Mouse (Mus musculus) midbrain, embryonic 13.5 days (tissue): Measurements from ENCODE around the gene Sdccag8. TPM values are rescaled to one million over a fixed set of nuclear protein-coding genes. Genes with fewer than 3 reads are reported as not detected.
A peak's percentile ranks its signal among the peaks of the same experiment; 100 is the strongest.
"Not testable (repeated sequence)": the region's sequence is repeated elsewhere in the genome, so short reads cannot be mapped to it uniquely, and the experiment has no call there.

Experiments
- ATAC-seq: fragments of 200-750 bp; cut with Nextera tagmentation; 2 replicates; pipeline ENCODE4 v1.8.0; 2017; ENCODE audit warnings: mild to moderate bottlenecking, moderate TSS enrichment, moderate library complexity
- H3K27ac ChIP-seq: fragments of 300-500 bp; sonication (generic); 2 replicates; pipeline ENCODE4 v1.5.1; 2015; ENCODE audit warnings: inconsistent platforms, mild to moderate bottlenecking, moderate library complexity
- H3K27me3 ChIP-seq: fragments of 300-500 bp; sonication (generic); 2 replicates; pipeline ENCODE4 v1.6.1; 2015; ENCODE audit warnings: mild to moderate bottlenecking, inconsistent platforms
- H3K36me3 ChIP-seq: fragments of 300-500 bp; sonication (generic); 2 replicates; pipeline ENCODE4 v1.6.1; 2015; ENCODE audit warnings: mild to moderate bottlenecking, inconsistent platforms
- H3K4me1 ChIP-seq: fragments of 300-500 bp; sonication (generic); replicated peaks from 2 replicates; pipeline ENCODE4 v1.6.1; 2015; ENCODE audit warnings: inconsistent platforms
- H3K4me2 ChIP-seq: fragments of 300-500 bp; sonication (generic); replicated peaks from 2 replicates; pipeline ENCODE4 v1.6.1; 2015; ENCODE audit warnings: moderate library complexity, mild to moderate bottlenecking, inconsistent platforms
- H3K4me3 ChIP-seq: fragments of 300-500 bp; sonication (generic); replicated peaks from 2 replicates; pipeline ENCODE4 v1.5.1; 2015; ENCODE audit warnings: mild to moderate bottlenecking, inconsistent platforms
- H3K9ac ChIP-seq: fragments of 300-500 bp; sonication (generic); replicated peaks from 2 replicates; pipeline ENCODE4 v1.6.1; 2015; ENCODE audit warnings: mild to moderate bottlenecking, inconsistent platforms
- H3K9me3 ChIP-seq: fragments of 300-500 bp; sonication (generic); 2 replicates; pipeline ENCODE4 v1.6.1; 2016; ENCODE audit warnings: mild to moderate bottlenecking, inconsistent platforms
- WGBS: fragments of 180-500 bp; shearing (Covaris S2); methylation state at CpG from one replicate; pipeline ENCODE4 v1.1.7; 2015; 5-methylcytosine and 5-hydroxymethylcytosine counted together
- polyA plus RNA-seq: library from polyadenylated mRNA; unstranded; fragments of >200 nt; fragmentation: Nextera tagmentation; extraction: Ambion mirVana; gene quantifications from 2 replicates; pipeline ENCODE4 v1.2.1, GENCODE M21; 2015

The Sdccag8 gene
- polyA plus RNA-seq, 1 experiment from 2014 or later, result 24.2 TPM

DNA sequence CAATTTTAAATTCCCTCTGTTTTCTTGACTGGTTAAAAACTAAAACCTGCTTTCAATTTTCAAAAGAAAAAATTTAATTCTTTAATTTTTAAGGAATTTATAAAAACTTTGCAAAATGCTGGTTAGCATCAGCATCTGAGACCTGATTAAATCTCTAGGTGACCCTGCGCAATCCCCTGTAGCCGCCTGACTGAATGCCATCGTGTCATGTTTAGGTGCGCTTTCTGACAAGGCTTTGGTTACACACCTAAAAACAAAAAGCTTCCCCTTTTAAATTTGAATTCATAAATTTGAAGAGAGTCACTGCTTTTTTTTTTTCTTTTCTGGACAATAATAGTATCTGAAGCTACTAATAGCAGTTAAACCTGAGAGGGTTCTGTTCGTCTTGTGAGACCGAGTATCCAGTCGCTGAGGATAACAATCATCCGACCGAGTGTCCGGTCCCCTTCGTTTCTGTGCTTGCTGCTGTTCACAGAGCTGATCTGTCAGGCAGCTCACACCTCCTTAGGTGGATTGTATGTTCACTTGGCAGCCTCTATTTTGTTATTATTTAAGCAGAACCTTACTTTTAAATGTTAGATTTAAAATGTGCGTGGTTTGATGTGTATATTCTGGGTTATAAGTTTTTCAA, 118.0 kb downstream of the Sdccag8 start:
- ATAC-seq, result no peak
- Histone ChIP-seq H3K9ac (no peak overlapping the region), H3K4me2 (no peak overlapping the region), H3K9me3 (no peaks in the 10 kb centered on the region), H3K4me3 (no peak overlapping the region), H3K27ac (no peak overlapping the region), H3K27me3 (no peaks in the 10 kb centered on the region), H3K4me1 (peaks cover 28% of the 10 kb centered on the region), H3K36me3 (no peaks in the 10 kb centered on the region)
- 80% methylated on average over 12 of the region's 12 CpGs for WGBS

DNA sequence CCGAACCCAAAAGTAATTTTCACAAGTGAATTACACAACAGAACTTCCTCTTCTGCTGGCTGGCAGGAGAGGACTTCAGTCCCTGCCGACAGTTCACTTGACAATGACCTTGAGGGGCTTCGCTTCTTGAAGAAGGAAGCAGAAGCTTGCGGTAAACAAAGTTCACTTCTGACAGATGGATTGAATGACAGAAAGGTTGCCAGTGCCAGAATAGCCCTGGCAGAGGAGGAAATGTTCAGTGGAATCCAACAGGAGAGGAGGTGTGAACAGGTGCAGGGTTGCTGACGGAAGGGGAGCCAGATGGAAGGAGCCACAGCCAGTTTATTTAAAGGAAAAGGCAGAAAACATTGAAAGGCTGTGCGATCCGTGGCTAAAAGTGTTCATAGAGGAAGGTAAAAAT, 118.9 kb downstream of the Sdccag8 start:
- no peaks in the 10 kb centered on the region for H3K27me3 ChIP-seq
- H3K36me3 ChIP-seq, result no peaks in the 10 kb centered on the region
- no peak for ATAC-seq
- H3K4me1 ChIP-seq, result peaks cover 28% of the 10 kb centered on the region
- 66% methylated on average over 7 of the region's 7 CpGs for WGBS
- H3K4me3 ChIP-seq, result no peak overlapping the region
- H3K9ac ChIP-seq, result no peak overlapping the region
- H3K9me3 ChIP-seq, result no peaks in the 10 kb centered on the region
- H3K4me2 ChIP-seq, result no peak overlapping the region
- H3K27ac ChIP-seq, result no peak overlapping the region

DNA sequence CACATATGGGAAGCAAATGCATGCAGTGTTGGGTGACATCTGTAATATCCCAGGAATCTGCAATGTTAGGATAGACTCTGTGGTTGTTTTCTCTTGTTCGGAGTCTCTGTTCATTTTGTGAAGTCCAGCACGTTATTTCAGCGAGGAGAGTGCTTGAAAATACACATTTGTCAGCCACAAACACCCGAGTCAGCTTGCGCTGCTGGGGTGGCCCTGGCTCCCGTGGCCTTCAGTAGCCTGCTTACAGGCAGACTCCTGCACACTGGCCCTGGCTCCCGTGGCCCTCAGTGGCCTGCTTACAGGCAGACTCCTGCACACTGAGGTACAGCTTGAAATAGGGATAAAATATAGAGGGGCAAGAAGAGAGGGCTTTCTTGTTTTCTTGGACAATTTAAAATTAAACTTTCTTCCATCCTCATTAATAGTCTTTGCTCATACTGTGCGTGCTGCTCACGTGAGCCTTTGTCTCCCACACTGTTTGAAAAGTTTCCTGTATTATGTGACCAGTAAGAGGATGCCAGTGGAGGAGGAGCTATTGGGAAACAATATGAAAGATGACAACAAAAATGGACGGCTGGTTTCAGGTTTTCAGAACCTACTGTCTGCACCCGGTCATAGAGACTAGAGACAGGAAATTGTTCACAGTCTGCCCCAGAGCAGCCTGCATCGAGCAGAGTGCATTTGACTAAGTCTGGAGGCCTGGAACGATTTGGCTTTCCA, 119.7 kb downstream of the Sdccag8 start:
- ATAC-seq, result 0 out of 2 replicates have a peak, but pooled peaks have one; percentile 45
- Histone ChIP-seq H3K27me3 (no peaks in the 10 kb centered on the region), H3K4me2 (no peak overlapping the region), H3K9ac (no peak overlapping the region), H3K4me3 (no peak overlapping the region), H3K36me3 (no peaks in the 10 kb centered on the region), H3K27ac (no peak overlapping the region), H3K9me3 (no peaks in the 10 kb centered on the region), H3K4me1 (peaks cover 19% of the 10 kb centered on the region)
- 72% methylated on average over 13 of the region's 13 CpGs for WGBS

DNA sequence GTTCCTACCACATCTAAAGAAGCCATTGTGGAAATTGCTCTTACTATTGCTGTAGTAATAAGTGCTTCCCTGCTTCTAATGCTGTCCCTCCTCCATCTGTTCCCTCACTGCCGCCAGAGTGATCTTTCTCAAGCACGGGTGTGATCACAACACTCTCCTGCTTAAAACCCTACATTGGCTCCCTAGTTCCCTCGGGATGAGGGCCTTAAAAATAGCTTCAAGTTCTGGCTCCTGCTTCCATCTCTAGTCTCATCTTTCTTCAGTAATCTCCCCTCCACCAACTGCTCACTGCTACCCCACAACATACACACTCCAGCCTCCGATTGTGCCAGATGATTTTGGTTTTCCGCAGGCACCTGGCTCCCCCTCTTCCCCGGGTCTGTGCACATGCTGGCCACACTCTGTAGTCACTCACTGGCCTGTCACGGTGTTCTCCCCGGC, 125.5 kb downstream of the Sdccag8 start:
- Histone ChIP-seq H3K4me2 (no peak overlapping the region), H3K9ac (no peak overlapping the region), H3K36me3 (no peaks in the 10 kb centered on the region), H3K9me3 (no peaks in the 10 kb centered on the region), H3K4me3 (no peak overlapping the region), H3K27ac (no peak overlapping the region), H3K4me1 (peaks cover 10% of the 10 kb centered on the region; the same call in 1 of the 2 replicates), H3K27me3 (no peaks in the 10 kb centered on the region)
- WGBS, result 76% methylated on average over 8 of the region's 8 CpGs
- no peak for ATAC-seq

DNA sequence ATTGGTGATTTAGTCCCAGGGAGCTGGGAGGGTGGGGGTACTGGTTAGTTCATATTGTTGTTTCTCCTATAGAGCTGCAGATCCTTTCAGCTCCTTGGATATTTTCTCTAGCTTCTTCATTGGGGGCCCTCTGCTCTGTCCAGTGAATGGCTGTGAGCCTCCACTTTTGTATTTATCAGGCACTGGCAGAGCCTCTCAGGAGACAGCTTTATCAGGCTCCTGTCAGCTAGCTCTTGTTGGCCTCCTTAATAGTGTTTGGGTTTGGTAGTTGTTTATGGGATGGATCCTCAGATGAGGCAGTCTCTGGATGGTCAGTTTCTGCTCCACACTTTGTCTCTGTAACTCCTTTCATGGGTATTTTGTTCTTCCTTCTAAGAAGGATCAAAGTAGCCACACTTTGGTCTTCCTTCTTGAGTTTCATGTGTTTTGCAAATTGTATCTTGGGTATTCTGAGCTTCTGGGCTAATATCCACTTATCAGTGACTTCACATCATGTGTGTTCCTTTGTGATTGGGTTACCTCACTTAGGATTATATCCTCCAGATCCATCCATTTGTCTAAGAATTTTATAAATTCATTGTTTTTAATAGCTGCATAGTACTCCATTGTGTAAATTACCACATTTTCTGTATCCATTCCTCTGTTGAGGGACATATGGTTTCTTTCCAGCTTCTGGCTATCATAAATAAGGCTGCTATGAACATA, 127.0 kb downstream of the Sdccag8 start:
- H3K9ac ChIP-seq, ATAC-seq, H3K4me2 ChIP-seq, H3K9me3 ChIP-seq, H3K27ac ChIP-seq, H3K36me3 ChIP-seq, H3K4me3 ChIP-seq, H3K27me3 ChIP-seq: not testable (repeated sequence)
- peaks cover 13% of the 10 kb centered on the region; the same call in 1 of the 2 replicates for H3K4me1 ChIP-seq

DNA sequence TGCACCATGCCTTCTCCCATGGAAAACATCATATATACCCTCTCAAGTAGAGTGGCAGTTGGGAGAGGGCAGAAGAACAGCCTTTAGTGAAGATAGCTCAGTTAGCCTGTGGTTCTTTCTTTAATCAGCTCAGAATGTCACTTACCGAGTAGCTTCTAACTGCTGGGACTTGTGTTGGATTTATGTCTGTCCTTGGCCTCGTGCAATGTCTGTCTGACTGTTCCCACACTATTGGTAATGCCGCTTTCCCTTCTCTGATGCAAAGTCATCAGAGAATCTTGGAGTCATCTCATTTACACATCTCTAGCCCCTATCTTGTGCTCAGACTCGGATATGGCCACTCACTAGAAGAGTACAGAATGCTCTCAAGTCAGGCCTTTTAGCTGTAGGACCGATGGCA, 128.7 kb downstream of the Sdccag8 start:
- H3K27ac ChIP-seq, result no peak overlapping the region

DNA sequence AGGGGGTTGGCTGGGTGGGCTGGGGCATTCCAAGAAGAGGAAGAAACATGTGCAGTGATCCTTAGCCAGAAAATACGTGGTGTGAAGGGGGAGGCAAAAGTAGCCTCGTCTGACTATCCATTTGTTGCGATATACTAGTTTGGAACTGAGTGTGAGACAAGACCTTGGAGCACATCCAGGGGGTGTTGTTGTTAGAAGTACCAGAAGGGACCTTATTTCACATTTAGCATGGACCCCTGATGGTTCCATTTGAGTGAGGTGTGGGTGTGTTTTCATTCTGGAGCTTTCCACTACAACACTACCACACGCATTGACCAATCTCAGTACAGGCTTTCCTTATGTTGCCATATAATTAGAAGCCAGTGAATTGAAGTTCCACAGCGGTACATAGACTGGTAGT, 129.5 kb downstream of the Sdccag8 start:
- 87% methylated on average over 5 of the region's 5 CpGs for WGBS
- no peak overlapping the region for H3K27ac ChIP-seq

More for the DNA sequence above, 128.7 kb downstream of the Sdccag8 start:
- 90% methylated on average over 5 of the region's 5 CpGs for WGBS
- H3K9me3 ChIP-seq, result no peaks in the 10 kb centered on the region
- H3K4me2 ChIP-seq, result no peak overlapping the region
- H3K9ac ChIP-seq, result no peak overlapping the region
- peaks cover 19% of the 10 kb centered on the region for H3K4me1 ChIP-seq
- no peaks in the 10 kb centered on the region for H3K36me3 ChIP-seq
- no peaks in the 10 kb centered on the region for H3K27me3 ChIP-seq
- ATAC-seq, result no peak
- H3K4me3 ChIP-seq, result no peak overlapping the region

DNA sequence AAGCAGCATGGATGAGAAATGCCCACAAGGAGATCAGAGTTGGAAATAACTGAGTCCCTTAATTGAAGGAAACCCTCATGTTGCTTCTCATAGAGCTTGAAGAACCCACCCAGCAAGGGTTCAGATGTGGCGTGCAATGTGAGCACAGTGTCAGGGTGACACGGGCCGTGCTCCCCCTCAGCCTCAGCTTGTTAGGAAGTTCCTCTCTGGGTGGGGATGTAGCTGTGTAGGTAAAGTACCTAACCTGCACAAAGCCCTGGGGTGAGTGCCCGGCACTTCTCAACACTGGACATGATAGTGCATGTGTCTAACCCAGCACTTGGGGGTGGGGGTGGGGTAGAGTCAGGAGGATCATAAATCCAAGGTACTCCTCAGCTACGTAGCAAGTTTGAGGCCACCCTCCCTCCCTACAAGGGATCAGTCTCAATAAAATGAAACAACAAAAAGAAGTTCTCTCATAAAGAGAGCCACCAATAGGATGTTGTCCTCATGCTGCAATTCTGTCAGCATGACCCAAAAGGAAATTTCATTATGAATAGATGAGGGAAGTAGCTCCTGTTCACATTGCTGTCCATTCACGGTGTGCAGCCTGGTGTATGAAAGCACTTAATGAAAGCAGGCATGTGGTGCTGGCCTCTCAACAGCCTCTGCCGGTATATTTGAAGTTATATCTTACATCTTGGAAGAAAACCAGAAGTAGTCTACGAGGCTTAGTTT, 130.2 kb downstream of the Sdccag8 start:
- no peaks in the 10 kb centered on the region for H3K9me3 ChIP-seq
- H3K27ac ChIP-seq, result no peak overlapping the region
- 67% methylated on average over 8 of the region's 8 CpGs for WGBS
- no peak overlapping the region for H3K9ac ChIP-seq
- H3K4me2 ChIP-seq, result no peak overlapping the region
- no peaks in the 10 kb centered on the region for H3K27me3 ChIP-seq
- H3K36me3 ChIP-seq, result no peaks in the 10 kb centered on the region
- H3K4me3 ChIP-seq, result no peak overlapping the region
- peaks cover 28% of the 10 kb centered on the region for H3K4me1 ChIP-seq
- peak; percentile 47; the same call in 1 of the 2 replicates for ATAC-seq

More for the DNA sequence above, 129.5 kb downstream of the Sdccag8 start:
- no peaks in the 10 kb centered on the region for H3K9me3 ChIP-seq
- no peaks in the 10 kb centered on the region for H3K36me3 ChIP-seq
- H3K9ac ChIP-seq, result no peak overlapping the region
- H3K27me3 ChIP-seq, result no peaks in the 10 kb centered on the region
- H3K4me2 ChIP-seq, result no peak overlapping the region
- H3K4me1 ChIP-seq, result peaks cover 26% of the 10 kb centered on the region
- no peak for ATAC-seq
- no peak overlapping the region for H3K4me3 ChIP-seq

DNA sequence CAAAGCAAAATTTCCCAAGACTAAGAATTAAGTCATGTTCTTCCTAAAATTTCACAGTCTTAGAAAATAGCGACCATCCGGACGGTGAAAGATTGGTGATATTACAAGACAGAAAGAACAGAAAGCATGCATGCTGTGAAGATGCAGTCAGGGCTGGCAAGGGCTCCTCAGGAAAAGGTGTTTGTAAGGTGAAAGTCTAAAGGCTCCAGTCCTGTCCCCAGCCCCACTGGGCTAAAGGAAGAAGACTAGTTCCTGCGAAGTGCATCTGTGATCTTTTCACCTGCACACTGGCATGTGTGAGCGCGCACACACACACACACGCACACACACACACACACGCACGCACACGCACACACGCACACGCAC, 130.7 kb downstream of the Sdccag8 start:
- Histone ChIP-seq H3K4me3 (no peak overlapping the region), H3K27me3 (no peaks in the 10 kb centered on the region), H3K27ac (no peak overlapping the region), H3K36me3 (no peaks in the 10 kb centered on the region), H3K4me1 (peaks cover 28% of the 10 kb centered on the region), H3K9ac (no peak overlapping the region), H3K4me2 (no peak overlapping the region), H3K9me3 (no peaks in the 10 kb centered on the region)
- ATAC-seq, result no peak
- 90% methylated on average over 12 of the region's 12 CpGs for WGBS

DNA sequence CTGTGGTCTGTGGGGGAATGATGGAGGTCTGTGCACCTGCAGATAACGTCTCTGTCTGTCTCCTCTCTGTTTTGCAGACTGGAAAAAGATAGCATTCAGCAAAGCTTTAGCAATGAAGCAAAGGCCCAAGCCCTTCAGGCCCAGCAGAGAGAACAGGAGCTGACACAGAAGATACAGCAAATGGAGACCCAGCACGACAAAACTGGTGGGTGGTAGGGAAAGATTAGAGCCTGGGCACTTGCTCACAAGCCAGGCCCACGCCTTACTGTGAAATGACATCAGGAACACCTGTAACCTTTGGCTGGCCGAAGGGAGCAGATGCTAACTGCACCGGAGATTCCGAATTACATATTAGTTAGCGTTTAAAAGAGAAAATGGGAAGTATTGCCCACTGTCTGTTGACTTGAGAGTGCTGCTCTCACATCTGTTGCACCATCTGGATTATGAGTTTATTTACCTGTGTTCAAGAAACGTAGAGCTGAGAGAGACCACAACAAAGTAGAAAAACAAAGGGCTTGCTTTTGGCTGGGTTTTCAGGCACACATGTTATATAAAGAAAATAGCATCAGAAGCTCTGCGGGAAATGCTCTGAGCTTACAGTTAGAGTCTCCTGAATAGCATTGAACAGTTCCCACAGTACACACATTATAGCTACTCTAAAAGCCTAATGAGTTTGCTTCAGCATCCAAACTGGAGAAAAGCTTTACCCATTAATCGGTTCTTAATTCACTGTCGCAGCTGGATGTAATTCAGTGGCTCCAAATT, 131.8 kb downstream of the Sdccag8 start:
- H3K9me3 ChIP-seq, result no peaks in the 10 kb centered on the region
- ATAC-seq, result peak; percentile 60; the same call in 1 of the 2 replicates
- H3K9ac ChIP-seq, result no peak overlapping the region
- no peaks in the 10 kb centered on the region for H3K36me3 ChIP-seq
- no peak overlapping the region for H3K4me3 ChIP-seq
- 59% methylated on average over 11 of the region's 11 CpGs for WGBS
- no peak overlapping the region; the same call in 1 of the 2 replicates for H3K4me2 ChIP-seq
- peaks cover 28% of the 10 kb centered on the region for H3K4me1 ChIP-seq
- peak overlapping the region; percentile 64 for H3K27ac ChIP-seq
- H3K27me3 ChIP-seq, result no peaks in the 10 kb centered on the region

DNA sequence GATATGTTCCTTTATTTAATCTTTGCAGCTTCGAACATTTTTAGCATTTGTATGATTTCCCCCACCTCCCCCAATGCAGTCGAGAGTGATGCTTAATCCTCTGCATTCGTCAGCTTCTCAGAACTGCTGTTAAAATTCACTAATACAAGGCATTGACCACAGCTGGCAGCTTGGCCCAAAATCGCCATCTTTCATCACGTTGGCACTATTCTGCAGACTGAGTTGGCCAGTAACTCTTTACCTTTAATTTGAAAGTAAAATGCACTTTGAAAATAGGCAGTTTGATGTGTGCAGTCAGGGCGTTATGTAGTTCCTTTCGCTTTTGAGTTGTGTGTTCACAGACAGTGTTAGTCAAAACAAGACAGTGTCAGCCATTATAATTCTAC, 132.3 kb downstream of the Sdccag8 start:
- WGBS, result 35% methylated on average over 7 of the region's 7 CpGs
- Histone ChIP-seq H3K4me3 (no peak overlapping the region), H3K4me2 (no peak overlapping the region; the same call in 1 of the 2 replicates), H3K4me1 (peaks cover 31% of the 10 kb centered on the region), H3K27ac (peak overlapping the region; percentile 64; the same call in 1 of the 2 replicates), H3K9ac (no peak overlapping the region), H3K9me3 (no peaks in the 10 kb centered on the region), H3K27me3 (no peaks in the 10 kb centered on the region), H3K36me3 (no peaks in the 10 kb centered on the region)
- ATAC-seq, result peak; percentile 63; the same call in 1 of the 2 replicates
